Mouse (Mus musculus) ES-Bruce4 (cell line): ENCODE measurements around the gene Specc1.

ENCODE experiments used
- CTCF ChIP-seq: IDR thresholded peaks from one replicate; pipeline ENCODE4 v1.8.1; 2011; ENCODE audit warnings: low read depth, low read length
- POLR2A ChIP-seq: IDR thresholded peaks from one replicate; pipeline ENCODE4 v1.8.1; 2011; ENCODE audit warnings: low read length; ENCODE audit not compliant: insufficient read depth

DNA sequence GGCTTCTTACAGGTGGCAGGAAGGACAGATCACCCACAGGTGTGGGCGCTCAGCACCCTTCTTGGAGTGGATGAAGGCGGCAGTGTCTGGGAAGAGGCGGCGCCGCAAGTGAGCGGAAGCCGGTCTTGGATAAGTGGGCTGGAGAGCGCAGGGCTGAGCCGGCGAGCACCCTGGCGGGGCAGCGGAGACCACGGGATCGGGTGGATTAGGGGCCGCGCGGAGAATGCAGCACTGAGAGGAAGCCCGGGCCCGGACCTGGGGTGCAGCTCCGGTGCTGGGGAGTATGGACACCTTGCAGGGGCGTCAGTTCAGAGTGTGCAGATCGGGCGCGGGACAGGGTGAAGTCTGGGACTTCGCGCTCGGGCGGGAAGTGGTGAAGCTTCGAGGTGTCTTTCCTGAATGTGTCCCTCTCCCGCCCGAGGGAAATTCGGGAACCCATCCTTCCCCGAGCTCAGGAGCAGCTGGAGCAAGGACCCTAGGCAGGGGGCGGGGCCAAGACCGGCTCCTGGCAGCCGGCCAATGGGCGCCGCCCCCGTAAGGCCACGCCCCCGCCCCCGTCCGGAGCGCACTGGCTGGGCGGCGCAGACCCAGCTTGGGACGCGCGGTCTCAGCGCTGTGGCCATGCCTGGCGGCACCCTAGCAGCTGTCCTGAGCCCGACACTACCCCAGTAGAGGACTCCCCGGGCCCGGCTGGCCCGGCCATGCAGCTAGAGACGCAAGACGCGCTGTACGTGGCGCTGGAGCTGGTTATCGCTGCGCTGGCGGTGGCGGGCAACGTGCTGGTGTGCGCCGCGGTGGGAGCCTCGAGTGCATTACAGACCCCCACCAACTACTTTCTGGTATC is 292.1 kb downstream of the Specc1 start, which contains the start of gene Adora2b:
- no peak for TF ChIP-seq POLR2A
- no peak for TF ChIP-seq CTCF
